Mouse (Mus musculus): ENCODE data around the gene Strip1.

GRCm38 (mm10) chr3:107607221-107607620, 24.3 kb downstream of the Strip1 start:
- TF ChIP-seq POLR2A (IDR thresholded peaks at IDR 0.05; ENCODE audit: borderline replicate concordance, control insufficient read depth, low read depth, low read length) (no peak), CTCF (IDR thresholded peaks at IDR 0.05; ENCODE audit: control insufficient read depth, insufficient read depth, low read length) (no peak)

Data from bone marrow, adult 2 months (tissue).